Mouse (Mus musculus): ENCODE data around the gene Mat2a.

DNA sequence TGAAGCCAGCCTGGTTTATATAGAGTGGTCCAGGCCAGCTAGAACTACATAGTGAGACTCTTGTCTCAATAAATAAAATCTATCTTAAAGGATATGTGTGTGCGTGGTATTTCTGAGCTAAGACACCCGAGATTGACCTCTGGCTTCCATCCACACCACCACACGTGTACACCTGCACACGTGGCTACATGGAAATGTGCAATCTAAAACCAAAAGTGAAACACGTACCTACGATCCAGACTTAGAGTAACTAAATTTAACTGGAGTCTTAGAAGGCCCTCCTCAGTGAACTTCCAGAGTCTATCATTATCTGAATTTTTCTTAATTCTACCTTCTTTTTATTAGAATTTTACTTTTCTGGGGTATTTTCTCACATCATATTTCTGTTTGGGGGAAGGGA is 46.9 kb upstream of the Mat2a start:
- no peak; the same call in 1 of the 2 replicates for TF ChIP-seq USF1 (IDR thresholded peaks at IDR 0.05; ENCODE audit: low read depth, low read length)
- TF ChIP-seq UBTF (IDR thresholded peaks at IDR 0.05; ENCODE audit: low read depth, low read length): no peak
- no peak for TF ChIP-seq CTCF (conservative IDR thresholded peaks at IDR 0.05 in 1 of 2, IDR thresholded peaks at IDR 0.05 in 1 of 2; ENCODE audit: low read depth in 2 of 2, low read length in 2 of 2)
- no peak for TF ChIP-seq POLR2A (IDR thresholded peaks at IDR 0.05; ENCODE audit: low read depth, low read length)
- peak; percentile 58 for TF ChIP-seq ETS1 (conservative IDR thresholded peaks at IDR 0.05; ENCODE audit: low read depth, low read length)
- TF ChIP-seq MYC (IDR thresholded peaks at IDR 0.05; ENCODE audit: low read depth, low read length): peak; percentile 93
- no peak for TF ChIP-seq HCFC1 (IDR thresholded peaks at IDR 0.05; ENCODE audit: low read depth, low read length)

Data from CH12.LX (cell line).